Mouse (Mus musculus) adrenal gland, postnatal 14 days (tissue): ENCODE measurements around the gene Cyb561d2. TPM values are rescaled to one million over a fixed set of nuclear protein-coding genes. Genes with fewer than 3 reads are reported as not detected.

ENCODE experiments used
- DNase-seq: peaks from one replicate; pipeline ENCODE4 v3.0.0; 2021; ENCODE audit warnings: mixed read lengths
- total RNA-seq: library from RNA; stranded (reverse); gene quantifications from 2 replicates; pipeline ENCODE4 v1.2.3, GENCODE M21; 2021

Cyb561d2 gene
- total RNA-seq, 1 experiment from 2014 or later, result 14.0 TPM

DNA sequence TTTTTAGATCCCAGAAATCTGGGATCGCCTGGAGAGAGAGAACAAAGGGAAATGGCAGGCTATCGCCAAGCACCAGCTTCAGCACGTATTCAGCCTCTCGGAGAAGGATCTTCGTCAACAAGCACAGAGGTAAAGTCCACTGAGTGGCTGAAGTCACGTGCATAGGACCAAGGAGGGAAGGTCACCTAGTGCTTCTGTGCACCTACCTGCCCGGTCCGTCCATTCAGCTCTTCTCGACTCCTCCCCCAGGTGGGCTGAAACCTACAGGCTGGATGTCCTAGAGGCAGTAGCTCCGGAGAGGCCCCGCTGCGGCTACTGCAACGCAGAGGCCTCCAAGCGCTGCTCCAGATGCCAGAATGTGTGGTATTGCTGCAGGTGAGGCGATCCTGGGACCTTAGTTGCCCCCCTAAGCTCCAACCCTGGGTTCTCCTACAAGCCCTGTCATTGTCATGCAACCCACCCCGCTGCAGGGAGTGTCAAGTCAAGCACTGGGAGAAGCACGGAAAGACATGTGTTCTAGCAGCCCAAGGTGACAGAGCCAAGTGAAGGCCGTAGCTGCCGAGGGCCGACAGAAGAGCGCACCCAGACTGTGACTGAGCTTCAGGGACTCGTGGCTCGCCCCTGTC is 8.6 kb upstream of the Cyb561d2 start:
- DNase-seq, result no peak

- no peak for DNase-seq
These were observed 7.5 kb upstream of the Cyb561d2 start for GRCm38 (mm10) chr9:107549297-107550074.

GRCm38 (mm10) chr9:107548820-107549219 is 6.8 kb upstream of the Cyb561d2 start:
- no peak for DNase-seq

- DNase-seq, result no peak
These were observed 6.0 kb upstream of the Cyb561d2 start for GRCm38 (mm10) chr9:107547957-107548356.

GRCm38 (mm10) chr9:107547026-107547425 is 5.0 kb upstream of the Cyb561d2 start, which contains the start of gene Zmynd10:
Zmynd10 (plus strand) TSS chr9:107547298.
- peak; percentile 96 for DNase-seq

DNA sequence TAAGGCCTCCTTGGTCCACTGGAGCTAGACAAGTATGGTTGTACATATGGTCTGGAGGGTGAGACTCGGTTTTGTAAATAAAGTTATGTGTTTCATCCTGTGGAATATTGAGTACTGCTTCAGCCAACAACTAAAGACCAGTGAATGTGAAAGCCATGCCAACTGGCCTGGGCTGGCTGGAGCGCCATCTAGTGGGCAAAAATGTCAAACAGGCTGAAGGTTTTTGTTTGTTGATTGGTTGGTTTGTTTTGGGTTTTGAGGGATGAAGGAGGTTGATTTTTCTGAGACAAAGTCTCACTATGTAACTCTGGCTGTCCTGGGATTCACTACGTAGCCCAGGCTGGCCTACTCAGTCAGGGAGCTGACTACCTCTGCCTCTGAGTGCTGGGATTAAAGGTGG is 3.6 kb upstream of the Cyb561d2 start:
- DNase-seq, result peak; percentile 86

DNA sequence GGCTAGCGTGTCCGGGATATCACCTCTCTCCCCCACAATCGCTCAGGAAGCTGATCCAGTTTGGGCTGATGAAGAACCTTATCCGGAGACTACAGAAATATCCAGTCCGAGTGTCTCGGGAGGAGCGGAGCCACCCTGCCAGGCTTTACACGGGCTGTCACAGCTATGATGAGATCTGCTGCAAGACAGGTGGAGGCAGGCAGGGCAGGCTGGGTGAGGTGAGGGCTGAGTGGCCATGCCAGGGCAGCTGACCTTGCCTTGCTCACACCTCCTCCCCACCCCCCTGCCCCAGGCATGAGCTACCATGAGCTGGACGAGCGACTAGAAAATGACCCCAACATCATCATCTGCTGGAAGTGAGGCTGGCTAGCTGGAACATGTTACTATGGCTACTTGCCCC is 3.2 kb upstream of the Cyb561d2 start:
- DNase-seq, result peak; percentile 7

- DNase-seq, result no peak
These were observed 2.7 kb upstream of the Cyb561d2 start for GRCm38 (mm10) chr9:107544729-107545128.

- DNase-seq, result no peak
These were observed 2.3 kb upstream of the Cyb561d2 start for GRCm38 (mm10) chr9:107544196-107544700.

GRCm38 (mm10) chr9:107543299-107543698 is 1.3 kb upstream of the Cyb561d2 start:
- DNase-seq, result no peak

DNA sequence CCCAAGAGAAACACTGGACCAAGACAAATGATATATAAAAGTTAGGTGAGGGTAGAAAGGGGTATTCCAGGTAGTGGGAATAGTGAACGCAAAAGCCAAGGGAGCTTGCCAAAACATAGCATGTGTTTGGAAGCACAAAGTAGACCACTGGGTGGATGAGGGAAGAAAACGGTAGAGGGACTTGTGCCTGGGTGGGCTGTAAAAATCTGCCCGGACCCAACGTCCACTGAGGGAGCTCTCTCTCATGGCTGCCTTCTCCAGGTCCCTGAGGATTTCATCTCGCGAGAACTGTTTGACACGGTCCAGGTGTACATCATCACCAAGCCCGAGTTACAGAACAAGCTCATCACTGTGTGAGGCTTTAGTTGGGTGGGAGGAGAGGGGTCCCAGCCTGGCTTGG is 728 bp upstream of the Cyb561d2 start:
- DNase-seq, result no peak

DNA sequence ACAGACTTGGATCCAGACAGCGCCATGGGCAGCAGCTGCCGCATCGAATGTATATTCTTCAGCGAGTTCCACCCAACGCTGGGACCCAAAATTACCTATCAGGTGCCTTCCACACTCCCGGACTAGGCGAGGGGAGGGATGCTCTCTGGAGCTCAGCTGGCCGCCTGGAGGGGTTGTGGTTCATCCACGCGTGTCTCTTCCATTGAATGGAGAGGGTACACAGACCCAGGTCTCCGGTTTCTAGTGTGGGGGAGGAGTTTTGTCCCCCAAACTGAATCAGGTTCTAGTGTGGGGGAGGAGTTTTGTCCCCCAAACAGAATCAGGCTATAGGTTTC is 326 bp upstream of the Cyb561d2 start:
- no peak for DNase-seq

- no peak for DNase-seq
These were observed 988 bp downstream of the Cyb561d2 start for GRCm38 (mm10) chr9:107541005-107541404.

GRCm38 (mm10) chr9:107540420-107540819 is 1.6 kb downstream of the Cyb561d2 start:
- peak; percentile 41 for DNase-seq

DNA sequence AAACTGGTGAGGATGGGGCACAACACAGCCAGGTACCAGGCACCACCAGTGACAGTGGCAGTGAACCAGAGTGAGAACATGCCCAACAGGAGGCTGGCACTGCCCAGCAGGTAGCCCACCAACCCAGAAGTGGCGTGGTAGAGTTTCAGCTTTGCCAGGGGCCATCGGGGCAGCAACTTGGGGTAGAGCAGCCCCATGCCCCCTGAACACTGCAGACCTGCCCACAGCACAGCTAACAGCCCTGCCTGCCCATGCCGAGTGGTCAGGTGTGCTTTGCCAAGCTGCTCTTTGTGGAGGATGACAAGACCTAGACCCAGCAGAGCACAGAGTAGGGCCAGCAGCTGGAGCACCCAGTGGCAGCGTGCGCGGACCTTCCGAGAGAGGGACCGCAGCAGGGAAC is 2.1 kb downstream of the Cyb561d2 start:
- no peak for DNase-seq

GRCm38 (mm10) chr9:107538711-107539110 is 3.3 kb downstream of the Cyb561d2 start:
- no peak for DNase-seq

- DNase-seq, result no peak
These were observed 3.8 kb downstream of the Cyb561d2 start for GRCm38 (mm10) chr9:107538231-107538630.

- DNase-seq, result peak; percentile 68
These were observed 7.4 kb downstream of the Cyb561d2 start for GRCm38 (mm10) chr9:107534408-107535202.

DNA sequence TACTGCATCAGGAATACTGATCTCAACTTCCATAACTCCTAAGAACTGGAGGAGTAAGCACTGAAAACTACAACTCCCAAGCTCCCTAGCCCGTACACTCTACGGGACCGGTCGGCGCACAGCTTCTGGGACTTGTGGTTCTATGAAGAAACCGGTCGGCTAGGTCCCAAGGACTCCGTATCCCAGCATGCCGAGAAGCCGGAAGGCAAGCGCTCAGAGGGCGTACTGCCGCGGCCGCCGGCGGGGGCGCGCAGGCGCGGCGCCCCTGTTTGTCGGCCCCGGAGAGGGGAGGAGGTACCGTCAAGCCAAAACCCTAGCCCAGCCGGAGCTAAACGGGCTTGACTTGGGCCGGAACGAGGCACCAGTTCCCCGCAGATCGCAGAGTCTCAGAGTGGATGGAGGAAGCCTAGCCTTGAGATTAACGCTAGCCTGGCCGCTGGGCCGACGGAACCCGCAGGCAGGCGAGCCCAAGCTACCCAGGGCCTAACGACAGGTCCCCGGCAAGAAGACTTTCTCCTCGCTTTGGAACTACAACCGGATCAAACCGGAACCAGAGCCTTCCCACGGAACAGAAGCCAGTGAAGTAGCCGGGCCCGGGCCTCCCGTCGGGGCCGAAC is 8.1 kb downstream of the Cyb561d2 start, which contains the start of gene Tmem115:
Gene Tmem115, plus strand, starts transcription at position 155 of the 617 bp plus-strand sequence.
- DNase-seq, result peak; percentile 95

GRCm38 (mm10) chr9:107526198-107527026 is 15.6 kb downstream of the Cyb561d2 start:
- peak; percentile 93 for DNase-seq

DNA sequence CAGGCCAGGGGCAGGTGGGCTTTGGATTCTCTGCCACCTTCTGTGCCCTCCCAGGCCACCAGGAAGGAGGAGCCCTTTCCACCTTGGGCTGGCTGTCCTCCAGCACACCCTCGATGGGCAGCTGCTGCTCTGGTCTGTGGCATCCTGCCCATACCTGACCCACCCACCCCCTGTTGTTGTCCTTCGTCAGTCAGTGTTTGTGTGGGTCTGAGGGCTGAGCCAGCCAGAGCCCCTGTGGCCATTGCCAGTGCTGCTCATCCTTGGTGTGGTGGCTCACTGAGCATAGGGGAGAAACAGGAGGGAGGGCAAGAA is 19.6 kb downstream of the Cyb561d2 start:
- peak; percentile 31 for DNase-seq
